7 mouse cellular contexts compared by ENCODE assay signal in genomic region chr1:13494727-13495404, GRCm38 (mm10).
A peak's percentile ranks its signal among the peaks of the same experiment; 100 is the strongest.
DNase-seq lines count a peak whose midpoint lies in the region; ATAC-seq and TF ChIP-seq lines count a peak whose summit lies in the region.

No protein-coding gene starts in this region.

- H3K4me1 ChIP-seq in embryonic fibroblast, embryonic 13.5 days (ENCODE audit: control insufficient read depth, insufficient read depth, low read length) = no peaks in the 10 kb centered on the region
- H3K4me1 ChIP-seq in kidney, embryonic 15.5 days = peaks cover 10% of the 10 kb centered on the region
- H3K4me1 ChIP-seq in midbrain, embryonic 15.5 days = peaks cover 6% of the 10 kb centered on the region; the same call in 1 of the 2 replicates

- peak overlapping the region; percentile 18; the same call in 1 of the 2 replicates for H3K4me3 ChIP-seq in embryonic fibroblast, embryonic 13.5 days (ENCODE audit: insufficient read depth, low read length)
- H3K4me3 ChIP-seq in kidney, embryonic 15.5 days (replicated peaks) = peak overlapping the region; percentile 31
- H3K4me3 ChIP-seq in midbrain, embryonic 15.5 days = peak overlapping the region; percentile 36

- 9% methylated on average over 16 of the region's 16 CpGs for WGBS in kidney, embryonic 15.5 days
- 19% methylated on average over 16 of the region's 16 CpGs for WGBS in midbrain, embryonic 15.5 days

- TF ChIP-seq CTCF in embryonic fibroblast, embryonic 13.5 days (IDR thresholded peaks at IDR 0.05; ENCODE audit: borderline replicate concordance, insufficient read depth, low read length) = no peak

- peak; percentile 5 for DNase-seq in right cerebral cortex, postnatal 14 days
- DNase-seq in right cerebral cortex, postnatal 10 days (ENCODE audit: low spot score in 2 of 2) = no peak
- DNase-seq in left cerebral cortex, adult 11 months (ENCODE audit: low spot score) = no peak
- no peak for DNase-seq in spleen, postnatal 4 days (ENCODE audit: low spot score in 2 of 2)

- 0 out of 2 replicates have a peak overlapping the region, but pooled peaks have one; percentile 10 for H3K9ac ChIP-seq in kidney, embryonic 15.5 days
- peak overlapping the region; percentile 24 for H3K9ac ChIP-seq in midbrain, embryonic 15.5 days

- no peaks in the 10 kb centered on the region; the same call in 1 of the 2 replicates for H3K27me3 ChIP-seq in kidney, embryonic 15.5 days
- 0 out of 2 replicates have a peak, but pooled peaks cover 4% of the 10 kb centered on the region for H3K27me3 ChIP-seq in midbrain, embryonic 15.5 days (replicated peaks)

- peak; percentile 49; the same call in 1 of the 2 replicates for ATAC-seq in kidney, embryonic 15.5 days (replicated peaks; ENCODE audit: low FRiP score)
- ATAC-seq in midbrain, embryonic 15.5 days (replicated peaks) = peak; percentile 60; the same call in 1 of the 2 replicates

- no peaks in the 10 kb centered on the region for H3K36me3 ChIP-seq in kidney, embryonic 15.5 days
- no peaks in the 10 kb centered on the region for H3K36me3 ChIP-seq in midbrain, embryonic 15.5 days (replicated peaks)

- no peak for TF ChIP-seq POLR2A in embryonic fibroblast, embryonic 13.5 days (IDR thresholded peaks at IDR 0.05; ENCODE audit: low read depth, low read length)

- no peaks in the 10 kb centered on the region for H3K9me3 ChIP-seq in kidney, embryonic 15.5 days (replicated peaks)
- no peaks in the 10 kb centered on the region for H3K9me3 ChIP-seq in midbrain, embryonic 15.5 days

- no peak overlapping the region for H3K27ac ChIP-seq in embryonic fibroblast, embryonic 13.5 days (ENCODE audit: insufficient read depth, low read length)
- H3K27ac ChIP-seq in kidney, embryonic 15.5 days = no peak overlapping the region
- H3K27ac ChIP-seq in midbrain, embryonic 15.5 days = no peak overlapping the region

- peak overlapping the region; percentile 57 for H3K4me2 ChIP-seq in kidney, embryonic 15.5 days
- peak overlapping the region; percentile 48 for H3K4me2 ChIP-seq in midbrain, embryonic 15.5 days
